Mouse (Mus musculus) heart, adult 9 months (tissue): ENCODE measurements around the gene Gpat3.
A peak's percentile ranks its signal among the peaks of the same experiment; 100 is the strongest.

ENCODE experiments used
- DNase-seq, 2 experiments: peaks; one replicate each; pipeline ENCODE4 v3.0.0; 2022; ENCODE audit warnings: low spot score in 2 of 2

The Gpat3 gene

GRCm38 (mm10) chr5:100845485-100845847, at the start of gene Gpat3:
Gpat3 (plus strand) TSS chr5:100845713.
- peak; percentile 17 to 35 for DNase-seq

GRCm38 (mm10) chr5:100798165-100798860, 47.2 kb upstream of the Gpat3 start, which contains the start of the genes Helq and Mrps18c:
Helq (minus strand) TSS chr5:100798598.
Mrps18c (plus strand) TSS chr5:100798627.
- DNase-seq, result peak; percentile 84 to 85

GRCm38 (mm10) chr5:100818341-100818740, 27.2 kb upstream of the Gpat3 start:
- DNase-seq, result no peak

GRCm38 (mm10) chr5:100819568-100820480, 25.7 kb upstream of the Gpat3 start:
- DNase-seq, result no peak

- peak; percentile 75 to 83 for DNase-seq
These were observed 24.9 kb upstream of the Gpat3 start, which contains the start of gene Abraxas1 for GRCm38 (mm10) chr5:100820483-100821184. Abraxas1 (minus strand) TSS chr5:100820965.

GRCm38 (mm10) chr5:100821375-100821774, 24.1 kb upstream of the Gpat3 start:
- DNase-seq, result no peak

GRCm38 (mm10) chr5:100822826-100823225, 22.7 kb upstream of the Gpat3 start:
- DNase-seq, result no peak

- no peak for DNase-seq
These were observed 19.5 kb upstream of the Gpat3 start for GRCm38 (mm10) chr5:100825975-100826374.

GRCm38 (mm10) chr5:100826531-100826930, 19.0 kb upstream of the Gpat3 start:
- no peak for DNase-seq

- DNase-seq, result no peak
These were observed 16.8 kb upstream of the Gpat3 start for GRCm38 (mm10) chr5:100828701-100829100.

- no peak for DNase-seq
These were observed 12.8 kb upstream of the Gpat3 start for GRCm38 (mm10) chr5:100832680-100833079.

- no peak for DNase-seq
These were observed 11.7 kb upstream of the Gpat3 start for GRCm38 (mm10) chr5:100833841-100834240.

- no peak for DNase-seq
These were observed 9.5 kb upstream of the Gpat3 start for GRCm38 (mm10) chr5:100835862-100836538.

GRCm38 (mm10) chr5:100837907-100838306, 7.6 kb upstream of the Gpat3 start:
- peak; percentile 81 for DNase-seq

- no peak for DNase-seq
These were observed 1.0 kb upstream of the Gpat3 start for GRCm38 (mm10) chr5:100844485-100844884.

GRCm38 (mm10) chr5:100845848-100846598, 510 bp downstream of the Gpat3 start:
- peak; percentile 79 to 80 for DNase-seq

- DNase-seq, result no peak
These were observed 1.0 kb downstream of the Gpat3 start for GRCm38 (mm10) chr5:100846599-100846920.

GRCm38 (mm10) chr5:100847143-100847542, 1.6 kb downstream of the Gpat3 start:
- DNase-seq, result no peak

GRCm38 (mm10) chr5:100853963-100854362, 8.4 kb downstream of the Gpat3 start:
- no peak for DNase-seq

- no peak for DNase-seq
These were observed 11.0 kb downstream of the Gpat3 start for GRCm38 (mm10) chr5:100856552-100856951.
